Mouse (Mus musculus) liver, adult 2 months (tissue): ENCODE results near the gene Gh. TPM values are rescaled to one million over a fixed set of nuclear protein-coding genes. Genes with fewer than 3 reads are reported as not detected.

Experiments
- DNase-seq: peaks from one replicate; pipeline ENCODE4 v3.0.0-alpha.2; 2011; ENCODE audit warnings: low read depth, low spot score; ENCODE audit errors: extremely low read depth
- H3K27ac ChIP-seq: fragments of 200-500 bp; replicated peaks from 2 replicates; pipeline ENCODE4 v1.5.1; 2012; ENCODE audit warnings: low read depth, mild to moderate bottlenecking, control low read depth, inconsistent platforms, low read length; ENCODE audit not compliant: insufficient read depth
- H3K27me3 ChIP-seq: fragments of 200-500 bp; 2 replicates; pipeline ENCODE4 v1.6.1; 2012; ENCODE audit warnings: mild to moderate bottlenecking, moderate library complexity, low read length, inconsistent platforms; ENCODE audit not compliant: control insufficient read depth, insufficient read depth
- H3K36me3 ChIP-seq: fragments of 200-500 bp; 2 replicates; pipeline ENCODE4 v1.6.1; 2012; ENCODE audit warnings: low read length, inconsistent platforms; ENCODE audit not compliant: control insufficient read depth, insufficient read depth
- H3K4me1 ChIP-seq: fragments of 200-500 bp; 2 replicates; pipeline ENCODE4 v1.6.1; 2011; ENCODE audit warnings: low read length; ENCODE audit not compliant: control insufficient read depth, insufficient read depth
- H3K4me3 ChIP-seq: fragments of 200-500 bp; 2 replicates; pipeline ENCODE4 v1.5.1; 2011; ENCODE audit warnings: low read depth, mild to moderate bottlenecking, control low read depth, low read length, moderate library complexity; ENCODE audit not compliant: insufficient read depth
- H3K79me2 ChIP-seq: fragments of 200-500 bp; 2 replicates; pipeline ENCODE4 v1.6.1; 2012; ENCODE audit warnings: inconsistent platforms, mild to moderate bottlenecking, low read length, moderate library complexity; ENCODE audit not compliant: control insufficient read depth, insufficient read depth
- H3K9ac ChIP-seq: fragments of 200-500 bp; 2 replicates; pipeline ENCODE4 v1.6.1; 2012; ENCODE audit warnings: low read depth, mild to moderate bottlenecking, control low read depth, inconsistent platforms, low read length
- CTCF ChIP-seq: fragments of 200-500 bp; IDR thresholded peaks from 2 replicates; pipeline ENCODE4 v1.5.1; 2011; ENCODE audit warnings: low read depth, low read length, control low read depth
- POLR2A ChIP-seq: fragments of 200-500 bp; IDR thresholded peaks from 2 replicates; pipeline ENCODE4 v1.6.1; 2011; ENCODE audit warnings: low read length, control low read depth; ENCODE audit not compliant: insufficient read depth; ENCODE audit errors: extremely low read depth
- WGBS: fragments of 180-500 bp; shearing (Covaris S2); methylation state at CpG from one replicate; pipeline ENCODE4 v1.1.7; 2018; 5-methylcytosine and 5-hydroxymethylcytosine counted together
- polyA plus RNA-seq: library from polyadenylated mRNA; depleted of rRNA; stranded (reverse); fragments of >200 nt; gene quantifications from 2 replicates; pipeline ENCODE4 v1.2.3, GENCODE M21; 2012
- total RNA-seq: library from RNA; depleted of rRNA; stranded (reverse); fragments of >200 nt; gene quantifications from 2 replicates; pipeline ENCODE4 v1.2.3, GENCODE M21; 2014

The Gh gene
- total and polyA plus RNA-seq, 2 experiments, result not detected

- Histone ChIP-seq H3K4me1 (peaks cover 26% of the 10 kb centered on the region), H3K27ac (peak overlapping the region; percentile 94), H3K79me2 (peaks cover 15% of the 10 kb centered on the region; the same call in 1 of the 2 replicates), H3K36me3 (peaks cover 38% of the 10 kb centered on the region), H3K27me3 (no peaks in the 10 kb centered on the region), H3K9ac (peak overlapping the region; percentile 64), H3K4me3 (peak overlapping the region; percentile 56)
- TF ChIP-seq POLR2A, result no peak
- TF ChIP-seq CTCF, result peak; percentile 24; the same call in 1 of the 2 replicates
- 45% methylated on average over 5 of the region's 5 CpGs for WGBS
- no peak for DNase-seq
Observed at GRCm38 (mm10) chr11:106267871-106268270, 33.8 kb downstream of the Gh start.

- Histone ChIP-seq H3K27me3 (no peaks in the 10 kb centered on the region), H3K9ac (peak overlapping the region; percentile 53), H3K4me3 (peak overlapping the region; percentile 56), H3K36me3 (peaks cover 41% of the 10 kb centered on the region), H3K27ac (peak overlapping the region; percentile 94), H3K79me2 (peaks cover 15% of the 10 kb centered on the region; the same call in 1 of the 2 replicates), H3K4me1 (peaks cover 26% of the 10 kb centered on the region)
- DNase-seq, result peak; percentile 88
- no peak for TF ChIP-seq POLR2A
- no peak for TF ChIP-seq CTCF
- 27% methylated on average over 15 of the region's 15 CpGs for WGBS
Observed at GRCm38 (mm10) chr11:106267311-106267852, 34.3 kb downstream of the Gh start.

- H3K79me2 ChIP-seq, result peaks cover 15% of the 10 kb centered on the region; the same call in 1 of the 2 replicates
- 94% methylated on average over 10 of the region's 10 CpGs for WGBS
- TF ChIP-seq CTCF (no peak), POLR2A (no peak)
- no peaks in the 10 kb centered on the region for H3K27me3 ChIP-seq
- DNase-seq, result no peak
- peaks cover 26% of the 10 kb centered on the region for H3K4me1 ChIP-seq
- H3K9ac ChIP-seq, result no peak overlapping the region
- H3K36me3 ChIP-seq, result peaks cover 43% of the 10 kb centered on the region
- H3K27ac ChIP-seq, result no peak overlapping the region
- H3K4me3 ChIP-seq, result no peak overlapping the region
Observed at GRCm38 (mm10) chr11:106266431-106266830, 35.2 kb downstream of the Gh start.

- H3K36me3 ChIP-seq, result peaks cover 43% of the 10 kb centered on the region
- H3K9ac ChIP-seq, result no peak overlapping the region
- 85% methylated on average over 4 of the region's 4 CpGs for WGBS
- H3K27ac ChIP-seq, result no peak overlapping the region
- peaks cover 12% of the 10 kb centered on the region; the same call in 1 of the 2 replicates for H3K79me2 ChIP-seq
- H3K27me3 ChIP-seq, result no peaks in the 10 kb centered on the region
- peaks cover 22% of the 10 kb centered on the region for H3K4me1 ChIP-seq
- no peak overlapping the region for H3K4me3 ChIP-seq
- TF ChIP-seq CTCF, result no peak
- no peak for TF ChIP-seq POLR2A
- DNase-seq, result no peak
Observed at GRCm38 (mm10) chr11:106265570-106265969, 36.1 kb downstream of the Gh start.

GRCm38 (mm10) chr11:106264988-106265387 lies 36.7 kb downstream of the Gh start:
- Histone ChIP-seq H3K79me2 (peaks cover 6% of the 10 kb centered on the region; the same call in 1 of the 2 replicates), H3K27me3 (no peaks in the 10 kb centered on the region)
- 92% methylated on average over 15 of the region's 15 CpGs for WGBS

GRCm38 (mm10) chr11:106263963-106264362 lies 37.7 kb downstream of the Gh start:
- DNase-seq, result no peak
- Histone ChIP-seq H3K9ac (no peak overlapping the region), H3K4me1 (peaks cover 12% of the 10 kb centered on the region), H3K4me3 (no peak overlapping the region), H3K79me2 (peaks cover 2% of the 10 kb centered on the region; the same call in 1 of the 2 replicates), H3K27ac (no peak overlapping the region), H3K27me3 (no peaks in the 10 kb centered on the region), H3K36me3 (peaks cover 43% of the 10 kb centered on the region)
- 88% methylated on average over 9 of the region's 9 CpGs for WGBS
- no peak for TF ChIP-seq POLR2A
- no peak for TF ChIP-seq CTCF

More at GRCm38 (mm10) chr11:106264988-106265387, 36.7 kb downstream of the Gh start:
- H3K4me3 ChIP-seq, result no peak overlapping the region
- H3K27ac ChIP-seq, result no peak overlapping the region
- TF ChIP-seq CTCF, result no peak
- no peak for TF ChIP-seq POLR2A
- H3K36me3 ChIP-seq, result peaks cover 43% of the 10 kb centered on the region
- no peak overlapping the region for H3K9ac ChIP-seq
- DNase-seq, result no peak
- peaks cover 17% of the 10 kb centered on the region for H3K4me1 ChIP-seq
